Mouse (Mus musculus) stomach, embryonic 16.5 days (tissue): ENCODE measurements around the gene Tex9. TPM values are rescaled to one million over a fixed set of nuclear protein-coding genes. Genes with fewer than 3 reads are reported as not detected.

ENCODE experiments used
- ATAC-seq: fragments of 200-750 bp; cut with Nextera tagmentation; 2 replicates; pipeline ENCODE4 v1.8.0; 2017; ENCODE audit warnings: moderate number of reproducible peaks, moderate TSS enrichment; ENCODE audit not compliant: insufficient read depth, low FRiP score
- H3K27ac ChIP-seq: fragments of 300-500 bp; sonication (generic); 2 replicates; pipeline ENCODE4 v1.5.1; 2014; ENCODE audit warnings: low read length
- H3K27me3 ChIP-seq: fragments of 300-500 bp; sonication (generic); 2 replicates; pipeline ENCODE4 v1.6.1; 2014; ENCODE audit warnings: low read length, control low read depth, mixed read lengths; ENCODE audit not compliant: control insufficient read depth, insufficient read depth
- H3K36me3 ChIP-seq: fragments of 300-500 bp; sonication (generic); 2 replicates; pipeline ENCODE4 v1.6.1; 2014; ENCODE audit warnings: low read length; ENCODE audit not compliant: control insufficient read depth, insufficient read depth
- H3K4me1 ChIP-seq: fragments of 300-500 bp; sonication (generic); 2 replicates; pipeline ENCODE4 v1.6.1; 2014; ENCODE audit warnings: low read length, control low read depth, mixed read lengths; ENCODE audit not compliant: control insufficient read depth, insufficient read depth
- H3K4me2 ChIP-seq: fragments of 300-500 bp; sonication (generic); 2 replicates; pipeline ENCODE4 v1.6.1; 2014; ENCODE audit warnings: low read depth, low read length, mixed read lengths
- H3K4me3 ChIP-seq: fragments of 300-500 bp; sonication (generic); replicated peaks from 2 replicates; pipeline ENCODE4 v1.5.1; 2014; ENCODE audit warnings: mild to moderate bottlenecking, low read length
- H3K9ac ChIP-seq: fragments of 300-500 bp; sonication (generic); 2 replicates; pipeline ENCODE4 v1.6.1; 2014; ENCODE audit warnings: low read length
- H3K9me3 ChIP-seq: fragments of 300-500 bp; sonication (generic); replicated peaks from 2 replicates; pipeline ENCODE4 v1.6.1; 2016; ENCODE audit warnings: low read length, control low read depth; ENCODE audit not compliant: control insufficient read depth
- WGBS: fragments of 180-500 bp; shearing (Covaris S2); extraction: QIAGEN DNeasy Blood & Tissue Kit; methylation state at CpG from one replicate; pipeline ENCODE4 v1.1.7; 2014; 5-methylcytosine and 5-hydroxymethylcytosine counted together
- polyA plus RNA-seq: library from polyadenylated mRNA; unstranded; fragments of >200 nt; fragmentation: Nextera tagmentation; extraction: Ambion mirVana; gene quantifications from 2 replicates; pipeline ENCODE4 v1.2.1, GENCODE M21; 2015

Gene Tex9
- polyA plus RNA-seq, 1 experiment from 2014 or later = 19.2 TPM

GRCm38 (mm10) chr9:72451111-72451510 lies 40.9 kb downstream of the Tex9 start:
- no peak overlapping the region for H3K4me2 ChIP-seq
- H3K9ac ChIP-seq = no peak overlapping the region
- no peak overlapping the region for H3K27ac ChIP-seq
- peaks cover 4% of the 10 kb centered on the region; the same call in 1 of the 2 replicates for H3K4me1 ChIP-seq
- no peaks in the 10 kb centered on the region for H3K27me3 ChIP-seq
- WGBS = 66% methylated on average over 6 of the region's 6 CpGs
- no peaks in the 10 kb centered on the region for H3K9me3 ChIP-seq
- H3K4me3 ChIP-seq = no peak overlapping the region
- ATAC-seq = no peak
- no peaks in the 10 kb centered on the region for H3K36me3 ChIP-seq

GRCm38 (mm10) chr9:72450363-72450762 lies 41.6 kb downstream of the Tex9 start:
- H3K36me3 ChIP-seq = no peaks in the 10 kb centered on the region
- H3K27me3 ChIP-seq = no peaks in the 10 kb centered on the region
- no peak overlapping the region for H3K9ac ChIP-seq
- H3K4me3 ChIP-seq = no peak overlapping the region
- no peak overlapping the region for H3K27ac ChIP-seq
- H3K4me2 ChIP-seq = no peak overlapping the region
- no peak for ATAC-seq
- 45% methylated on average over 1 of the region's 1 CpGs for WGBS
- peaks cover 4% of the 10 kb centered on the region; the same call in 1 of the 2 replicates for H3K4me1 ChIP-seq
- no peaks in the 10 kb centered on the region for H3K9me3 ChIP-seq

- Histone ChIP-seq H3K9ac (0 out of 2 replicates have a peak overlapping the region, but pooled peaks have one; percentile 40), H3K36me3 (no peaks in the 10 kb centered on the region), H3K9me3 (no peaks in the 10 kb centered on the region), H3K27ac (0 out of 2 replicates have a peak overlapping the region, but pooled peaks have one; percentile 21), H3K4me2 (peak overlapping the region; percentile 41), H3K27me3 (no peaks in the 10 kb centered on the region), H3K4me3 (peak overlapping the region; percentile 10), H3K4me1 (peaks cover 4% of the 10 kb centered on the region; the same call in 1 of the 2 replicates)
- WGBS = 61% methylated on average over 2 of the region's 2 CpGs
- ATAC-seq = no peak
These were observed 42.2 kb downstream of the Tex9 start for GRCm38 (mm10) chr9:72449841-72450240.

- no peaks in the 10 kb centered on the region for H3K27me3 ChIP-seq
These were observed 42.6 kb downstream of the Tex9 start for GRCm38 (mm10) chr9:72449367-72449766.

GRCm38 (mm10) chr9:72448026-72448425 lies 44.0 kb downstream of the Tex9 start:
- no peak overlapping the region for H3K9ac ChIP-seq
- H3K4me2 ChIP-seq = no peak overlapping the region
- H3K36me3 ChIP-seq = no peaks in the 10 kb centered on the region
- no peak for ATAC-seq
- H3K4me3 ChIP-seq = no peak overlapping the region
- no peaks in the 10 kb centered on the region for H3K9me3 ChIP-seq
- peaks cover 4% of the 10 kb centered on the region; the same call in 1 of the 2 replicates for H3K4me1 ChIP-seq
- H3K27ac ChIP-seq = no peak overlapping the region
- 50% methylated on average over 8 of the region's 8 CpGs for WGBS
- H3K27me3 ChIP-seq = no peaks in the 10 kb centered on the region

More at GRCm38 (mm10) chr9:72449367-72449766, 42.6 kb downstream of the Tex9 start:
- Histone ChIP-seq H3K9me3 (no peaks in the 10 kb centered on the region), H3K4me2 (peak overlapping the region; percentile 41), H3K9ac (0 out of 2 replicates have a peak overlapping the region, but pooled peaks have one; percentile 40), H3K4me1 (peaks cover 4% of the 10 kb centered on the region; the same call in 1 of the 2 replicates), H3K36me3 (no peaks in the 10 kb centered on the region), H3K4me3 (peak overlapping the region; percentile 10), H3K27ac (0 out of 2 replicates have a peak overlapping the region, but pooled peaks have one; percentile 21)
- WGBS = 53% methylated on average over 7 of the region's 7 CpGs
- no peak; the same call in 1 of the 2 replicates for ATAC-seq

GRCm38 (mm10) chr9:72441927-72442715 lies 49.9 kb downstream of the Tex9 start:
- Histone ChIP-seq H3K27me3 (no peaks in the 10 kb centered on the region), H3K4me3 (no peak overlapping the region), H3K9me3 (no peaks in the 10 kb centered on the region), H3K4me2 (no peak overlapping the region), H3K27ac (no peak overlapping the region), H3K9ac (no peak overlapping the region), H3K36me3 (no peaks in the 10 kb centered on the region), H3K4me1 (peaks cover 9% of the 10 kb centered on the region; the same call in 1 of the 2 replicates)
- WGBS = 83% methylated on average over 10 of the region's 10 CpGs
- ATAC-seq = no peak

GRCm38 (mm10) chr9:72440948-72441926 lies 50.8 kb downstream of the Tex9 start:
- no peak for ATAC-seq
- H3K4me3 ChIP-seq = no peak overlapping the region
- H3K4me1 ChIP-seq = peaks cover 9% of the 10 kb centered on the region; the same call in 1 of the 2 replicates
- 60% methylated on average over 8 of the region's 8 CpGs for WGBS
- H3K27me3 ChIP-seq = no peaks in the 10 kb centered on the region
- H3K9ac ChIP-seq = no peak overlapping the region
- H3K27ac ChIP-seq = no peak overlapping the region
- H3K36me3 ChIP-seq = no peaks in the 10 kb centered on the region
- no peak overlapping the region for H3K4me2 ChIP-seq
- no peaks in the 10 kb centered on the region for H3K9me3 ChIP-seq

GRCm38 (mm10) chr9:72440358-72440757 lies 51.7 kb downstream of the Tex9 start:
- Histone ChIP-seq H3K27ac (no peak overlapping the region), H3K4me2 (no peak overlapping the region), H3K36me3 (no peaks in the 10 kb centered on the region), H3K4me3 (no peak overlapping the region), H3K27me3 (no peaks in the 10 kb centered on the region; the same call in 1 of the 2 replicates), H3K9me3 (no peaks in the 10 kb centered on the region), H3K4me1 (peaks cover 9% of the 10 kb centered on the region; the same call in 1 of the 2 replicates), H3K9ac (no peak overlapping the region)
- ATAC-seq = no peak
- WGBS = 88% methylated on average over 4 of the region's 4 CpGs
